Mouse (Mus musculus) T-cell, adult 66 days (primary cell): ENCODE results near the gene Zfp672. TPM values are rescaled to one million over a fixed set of nuclear protein-coding genes. Genes with fewer than 3 reads are reported as not detected.

Experiments
- total RNA-seq, 2 experiments: library from RNA; stranded (reverse); gene quantifications; 3 replicates in 1 of 2; 4 replicates in 1 of 2; pipeline ENCODE4 v1.2.4; 2023

The Zfp672 gene
- 10 to 100 TPM; 37.8 to 39.5 TPM for total RNA-seq

DNA sequence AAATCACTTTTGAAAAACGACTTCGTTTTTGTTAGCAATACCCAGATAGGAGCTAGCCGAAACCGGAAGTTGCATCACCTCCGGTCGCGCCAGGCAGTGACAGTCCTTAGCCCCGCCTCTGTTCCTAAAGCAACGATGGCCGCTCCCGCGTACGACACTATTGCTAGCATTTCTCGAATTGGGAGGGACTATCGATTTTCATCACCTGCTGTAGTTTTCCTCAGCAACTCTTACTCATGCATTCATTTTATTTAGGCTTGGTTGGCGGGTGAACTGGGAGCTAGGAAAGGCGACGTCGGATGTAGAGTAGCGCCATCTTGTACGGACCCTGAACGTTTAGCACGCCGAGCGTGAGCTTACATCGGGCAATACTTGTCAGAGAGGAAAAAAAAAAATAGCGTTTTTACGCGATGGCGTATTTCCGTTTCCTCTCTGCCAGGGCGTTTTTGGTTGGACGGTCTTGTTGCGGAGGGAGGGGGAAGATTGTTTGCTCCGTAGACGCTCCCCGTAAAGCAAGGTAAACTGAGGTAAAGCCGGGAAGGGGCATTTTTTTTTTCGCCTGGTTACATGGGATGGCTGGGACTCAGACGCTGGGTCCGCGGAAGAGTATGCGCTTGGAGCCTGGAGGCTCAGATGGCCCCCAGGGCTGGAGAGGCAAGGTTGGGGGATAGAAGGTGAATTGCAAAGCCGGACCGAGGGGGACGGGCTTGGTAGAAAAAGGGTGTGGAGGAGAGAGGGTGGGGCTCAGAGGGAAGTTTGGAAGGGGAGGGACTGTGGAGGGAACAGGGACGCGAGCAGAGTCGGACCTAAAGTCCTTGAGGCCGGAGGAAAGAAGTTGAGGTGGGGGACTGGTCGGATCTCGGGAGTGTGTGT is at the start of gene Zfp672, which contains the start of gene Sh3bp5l:
TSS of gene Zfp672 (minus strand) at position 64 of the 873 bp plus-strand sequence.
TSS of gene Sh3bp5l (plus strand) at position 449 of the 873 bp plus-strand sequence.

DNA sequence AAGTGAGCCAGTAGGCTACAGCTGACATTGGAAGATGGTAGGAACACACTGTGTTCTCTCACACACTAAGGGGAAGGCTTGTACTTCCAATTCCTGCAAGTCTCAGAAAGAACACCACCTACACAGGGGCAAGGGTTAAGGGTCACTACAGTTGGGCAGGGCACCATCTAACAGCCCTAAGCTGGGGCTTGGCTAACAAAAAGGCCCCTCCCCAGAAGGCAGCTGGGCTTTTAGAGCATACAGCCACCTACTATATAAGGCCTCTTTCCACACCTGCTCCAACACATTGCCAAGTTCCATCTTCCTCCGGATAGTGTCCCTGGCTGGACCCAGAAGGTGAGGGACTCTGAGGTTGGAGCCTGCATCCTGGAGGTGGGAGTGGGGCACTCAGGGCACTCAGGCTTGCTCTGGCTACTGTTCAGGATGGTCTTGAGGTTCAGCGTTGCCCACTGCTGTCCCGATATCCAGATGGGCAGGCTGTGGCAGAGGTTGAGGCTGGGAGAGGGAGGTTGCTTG is 48.7 kb upstream of the Zfp672 start, which contains the start of gene Lypd8:
TSS of gene Lypd8 (plus strand) at position 281 of the 516 bp plus-strand sequence.

DNA sequence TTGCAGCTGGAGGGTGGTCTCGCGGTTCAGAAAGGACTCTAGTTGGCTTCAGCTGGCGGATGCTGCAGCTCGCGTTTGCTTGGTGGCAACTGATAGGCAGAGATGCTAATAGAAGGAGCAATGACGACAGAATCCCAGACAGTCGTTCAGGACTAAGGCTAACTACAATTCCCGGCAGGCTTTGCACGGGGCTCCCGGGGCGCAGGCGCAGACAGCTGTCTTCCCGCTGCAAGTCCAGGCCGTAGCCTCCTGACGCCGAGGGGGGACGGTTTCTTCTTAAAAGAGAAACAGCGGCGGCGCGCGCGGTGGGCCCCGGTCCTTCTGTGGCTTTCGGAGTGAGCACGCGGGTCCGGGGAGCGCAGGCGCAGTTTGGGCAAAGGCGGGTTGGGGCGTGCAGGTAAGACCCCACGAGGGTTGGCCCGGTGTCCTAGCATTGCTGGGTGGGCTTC is 23.3 kb downstream of the Zfp672 start, which contains the start of gene Zfp692:
TSS of gene Zfp692 (plus strand) at position 210 of the 449 bp plus-strand sequence.

DNA sequence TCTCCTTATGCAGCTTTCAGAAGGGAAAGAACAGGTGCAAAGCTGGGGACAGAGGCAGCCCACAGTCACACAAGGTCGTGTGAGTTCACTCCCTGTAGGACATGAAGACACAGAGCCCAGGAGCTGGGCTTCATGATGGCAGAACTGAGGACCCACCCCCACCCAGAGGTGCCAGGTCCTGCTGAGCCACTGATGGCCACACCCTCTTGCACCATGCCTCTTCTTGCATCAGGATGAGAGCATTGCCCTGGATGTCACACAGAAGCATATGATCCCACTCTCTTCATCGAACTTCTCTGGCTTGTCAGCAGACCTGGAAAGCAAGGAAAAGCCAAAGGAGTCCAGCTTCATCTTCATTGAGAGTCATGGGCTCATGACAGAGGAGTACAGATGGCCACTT is 55.6 kb downstream of the Zfp672 start, which contains the start of gene 4930438A08Rik:
TSS of gene 4930438A08Rik (plus strand) at position 228 of the 400 bp plus-strand sequence.

Other genes starting within 250 kb of the Zfp672 start
- not detected for gene Gm12248, start 237.2 kb downstream of the Zfp672 start, total RNA-seq
- gene Cnot8, start 226.2 kb downstream of the Zfp672 start, total RNA-seq, result 10 to 100 TPM; 49.9 to 54.8 TPM
- gene Gemin5, start 161.8 kb downstream of the Zfp672 start, total RNA-seq, result 10 to 100 TPM; 19.7 to 23.0 TPM
- 10 to 100 TPM; 25.8 to 27.0 TPM for gene Mrpl22, start 158.7 kb downstream of the Zfp672 start, total RNA-seq
- gene Igtp, start 130.8 kb downstream of the Zfp672 start, total RNA-seq, result 100 to 1,000 TPM in 1 of 2 experiments, 10 to 100 TPM in 1; 92.1 to 120 TPM
- gene Irgm2, start 130.7 kb downstream of the Zfp672 start, total RNA-seq, result 10 to 100 TPM; 23.2 to 28.0 TPM
- gene 4930438A08Rik, start 55.5 kb downstream of the Zfp672 start, total RNA-seq, result not detected
- gene Zfp692, start 23.3 kb downstream of the Zfp672 start, total RNA-seq, result 10 to 100 TPM; 30.4 to 32.7 TPM
- 10 to 100 TPM; 29.4 to 38.2 TPM for gene Sh3bp5l, start 385 bp upstream of the Zfp672 start, total RNA-seq
- not detected for gene Lypd8, start 48.7 kb upstream of the Zfp672 start, total RNA-seq
- not detected for gene 1810065E05Rik, start 90.8 kb upstream of the Zfp672 start, total RNA-seq
- gene Gm12253, start 102.2 kb upstream of the Zfp672 start, total RNA-seq, result not detected
- not detected for gene Lypd9, start 122.6 kb upstream of the Zfp672 start, total RNA-seq
- not detected for gene Olfr30, start 131.9 kb upstream of the Zfp672 start, total RNA-seq
- not detected for gene Olfr332, start 162.2 kb upstream of the Zfp672 start, total RNA-seq
- gene Olfr331, start 172.2 kb upstream of the Zfp672 start, total RNA-seq, result not detected
- gene Olfr330, start 204.5 kb upstream of the Zfp672 start, total RNA-seq, result not detected
- not detected for gene Olfr329-ps, start 216.1 kb upstream of the Zfp672 start, total RNA-seq
- under 1 TPM; 0.20 to 0.53 TPM for gene Olfr328, start 225.3 kb upstream of the Zfp672 start, total RNA-seq
- not detected for gene Olfr224, start 240.2 kb upstream of the Zfp672 start, total RNA-seq
- gene Olfr325, start 247.4 kb upstream of the Zfp672 start, total RNA-seq, result not detected